Mouse (Mus musculus) induced T-regulatory cell, adult 2 months (primary cell): ENCODE data around the gene Tbata.

ENCODE experiments used
- DNase-seq: peaks from one replicate; pipeline ENCODE4 v3.0.0-alpha.2; 2012; ENCODE audit warnings: low read depth

Tbata gene

DNA sequence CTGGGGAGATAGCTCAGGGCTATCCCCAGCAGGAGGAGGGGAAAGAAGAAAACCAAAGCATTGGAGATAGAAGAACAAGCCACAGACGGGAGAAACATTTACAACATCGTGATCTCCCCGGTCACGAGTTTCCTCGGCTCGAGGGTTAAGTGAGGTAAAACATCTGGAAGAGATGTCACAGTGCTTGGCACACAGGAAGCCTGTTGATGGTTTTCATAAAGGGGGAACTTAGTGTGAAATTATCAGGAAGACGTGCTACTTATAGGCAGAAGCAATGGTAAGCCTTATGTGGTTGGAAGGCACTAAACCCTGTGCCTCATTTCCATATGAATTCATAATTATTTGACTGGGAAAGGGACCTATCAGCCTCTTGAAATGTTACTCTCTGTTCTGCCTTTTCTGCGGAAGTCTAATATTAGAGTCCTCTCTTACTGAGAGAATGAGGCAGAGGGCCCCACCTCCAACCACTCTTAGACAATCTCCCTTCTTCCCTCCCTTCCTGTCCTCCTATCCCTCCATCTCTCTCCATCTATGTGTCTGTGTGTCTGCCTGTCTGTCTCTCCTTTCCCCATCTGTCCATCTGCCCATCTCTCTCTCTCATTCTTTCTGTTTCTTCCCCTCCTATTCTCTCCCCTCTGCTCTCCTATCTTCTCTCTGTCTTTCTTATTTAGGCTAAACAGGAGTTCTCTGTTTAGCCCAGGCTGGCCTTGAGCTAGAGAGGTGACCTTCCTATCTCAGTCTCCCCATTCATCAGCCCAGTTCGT lies 4.2 kb upstream of the Tbata start:
- DNase-seq: no peak

GRCm38 (mm10) chr10:61168393-61168792 lies 3.4 kb upstream of the Tbata start:
- DNase-seq: no peak

DNA sequence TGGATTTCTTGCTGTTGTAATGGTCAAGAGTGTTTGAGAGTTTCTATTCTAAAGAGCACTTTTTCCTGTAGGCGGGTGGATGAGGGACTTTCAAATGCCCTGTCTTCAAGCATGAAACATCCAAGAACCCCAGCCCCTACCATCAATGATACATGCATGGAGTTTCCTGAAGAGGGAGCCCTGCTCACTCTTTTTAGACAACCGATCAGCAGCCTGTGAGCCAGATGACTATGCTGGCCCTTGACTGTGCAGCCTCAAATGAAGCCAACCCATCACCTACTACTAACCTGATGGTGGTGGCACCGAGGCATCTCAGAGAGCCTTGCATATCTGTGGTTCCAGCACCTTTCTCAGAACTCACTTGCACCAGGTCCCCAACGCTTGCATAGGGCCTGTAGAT lies 742 bp downstream of the Tbata start:
- DNase-seq: no peak

- DNase-seq: no peak
Observed at GRCm38 (mm10) chr10:61174711-61175441, 3.1 kb downstream of the Tbata start.

- peak; percentile 35 for DNase-seq
Observed at GRCm38 (mm10) chr10:61175442-61176204, 3.9 kb downstream of the Tbata start.

GRCm38 (mm10) chr10:61176221-61176790 lies 4.6 kb downstream of the Tbata start:
- no peak for DNase-seq

- no peak for DNase-seq
Observed at GRCm38 (mm10) chr10:61177751-61178150, 6.0 kb downstream of the Tbata start.

DNA sequence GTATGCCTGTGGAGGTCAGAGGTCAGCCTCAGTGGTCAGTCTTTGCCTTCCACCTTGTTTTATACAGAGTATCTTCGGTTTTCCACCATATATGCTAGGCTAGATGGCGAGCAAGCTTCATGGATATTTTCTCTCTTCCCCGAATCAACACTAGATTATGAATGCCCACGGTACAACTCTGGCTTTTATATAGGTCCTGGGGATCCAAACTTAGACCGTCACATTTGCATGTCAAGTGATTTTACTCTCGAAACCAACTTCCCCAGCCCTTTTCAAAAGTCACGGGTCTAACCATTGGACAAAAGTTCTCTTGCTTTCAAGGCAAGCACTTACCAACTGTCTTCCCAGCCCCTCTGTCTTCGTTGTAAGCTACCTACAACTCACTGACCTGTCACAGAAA lies 6.9 kb downstream of the Tbata start:
- DNase-seq: no peak

GRCm38 (mm10) chr10:61179927-61180326 lies 8.2 kb downstream of the Tbata start:
- DNase-seq: no peak

DNA sequence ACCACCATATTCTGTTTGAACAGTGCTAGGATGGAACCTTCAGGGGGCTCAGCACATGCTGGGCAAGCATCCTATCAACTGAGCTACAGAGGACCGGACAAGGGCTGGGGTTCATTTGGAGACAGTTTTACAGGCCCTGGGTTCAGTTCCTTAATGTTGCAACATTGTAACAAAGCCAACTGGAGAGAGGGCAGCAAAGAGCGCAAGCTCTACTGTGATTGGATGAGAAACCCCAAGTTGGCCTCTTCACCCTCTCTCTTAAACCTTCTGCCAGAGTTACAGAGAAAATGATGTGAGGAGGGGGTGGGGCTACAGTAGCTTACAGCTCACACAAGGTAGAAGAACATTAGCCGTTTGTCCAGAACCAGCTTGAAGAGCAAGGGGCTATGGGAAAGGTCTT lies 15.2 kb downstream of the Tbata start:
- no peak for DNase-seq

DNA sequence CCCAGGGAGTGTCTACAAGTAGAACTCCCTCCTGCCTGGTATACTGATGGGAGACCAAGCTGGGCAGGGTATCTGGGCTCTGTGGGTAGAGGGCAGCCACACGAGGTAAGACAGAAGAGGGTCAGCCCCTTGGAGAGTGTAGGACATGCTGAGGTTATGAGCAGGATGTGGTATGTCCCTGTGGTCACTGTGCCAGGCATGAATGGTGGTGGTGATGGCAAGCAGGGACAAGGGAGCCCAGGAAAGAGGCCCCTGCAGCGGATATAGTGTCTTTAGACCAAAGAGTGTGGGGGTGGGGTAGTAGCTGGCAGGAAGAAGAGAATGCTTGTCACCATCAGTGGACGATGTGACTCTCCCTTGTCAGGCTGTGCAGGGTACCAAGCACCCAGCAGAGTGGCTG lies 16.3 kb downstream of the Tbata start:
- no peak for DNase-seq

GRCm38 (mm10) chr10:61194611-61195010 lies 22.9 kb downstream of the Tbata start:
- no peak for DNase-seq

- no peak for DNase-seq
Observed at GRCm38 (mm10) chr10:61195216-61195615, 23.5 kb downstream of the Tbata start.

DNA sequence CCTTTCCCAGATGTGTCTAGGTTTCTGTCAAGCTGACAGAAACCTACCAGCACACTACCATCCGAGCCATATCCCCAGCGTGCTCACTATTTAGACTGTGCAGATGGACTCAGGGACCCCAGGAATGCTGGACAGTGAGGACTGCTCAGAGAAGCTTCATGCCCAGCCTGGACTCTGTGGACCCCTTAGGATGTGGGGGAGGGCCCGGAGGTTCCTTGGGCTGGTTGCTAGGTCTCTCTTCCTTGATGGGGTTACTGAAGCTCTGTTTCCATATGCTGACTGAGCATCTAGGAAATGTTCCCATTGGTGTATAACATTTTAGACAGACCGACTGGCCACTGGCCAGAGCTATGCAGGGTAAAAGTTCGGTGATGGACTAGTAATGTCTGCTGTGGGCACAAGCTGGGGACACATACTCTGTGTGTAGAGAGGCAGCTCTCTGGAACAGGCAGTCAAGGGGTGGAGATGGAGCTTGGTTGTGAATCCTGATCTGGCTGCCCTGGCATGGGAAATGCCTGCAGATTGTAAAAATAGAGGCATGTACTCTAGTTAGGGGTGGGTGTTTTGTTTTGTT lies 24.1 kb downstream of the Tbata start:
- no peak for DNase-seq

GRCm38 (mm10) chr10:61199566-61200213 lies 27.9 kb downstream of the Tbata start:
- peak; percentile 76 for DNase-seq

- DNase-seq: no peak
Observed at GRCm38 (mm10) chr10:61200232-61200820, 28.6 kb downstream of the Tbata start.

- DNase-seq: no peak
Observed at GRCm38 (mm10) chr10:61200998-61201397, 29.2 kb downstream of the Tbata start.

- no peak for DNase-seq
Observed at GRCm38 (mm10) chr10:61201596-61202318, 30.0 kb downstream of the Tbata start.

- DNase-seq: no peak
Observed at GRCm38 (mm10) chr10:61203930-61204329, 32.2 kb downstream of the Tbata start.

- DNase-seq: no peak
Observed at GRCm38 (mm10) chr10:61208114-61208684, 36.4 kb downstream of the Tbata start.
